Comparison of ENCODE assay signal across 14 mouse cellular contexts in genomic region chr2:57597694-57598358, GRCm38 (mm10).
DNase-seq lines count a peak whose midpoint lies in the region; ATAC-seq lines count a peak whose summit lies in the region.
"Had no signal": no experiment of that assay in that cellular context is flagged by ENCODE, and none has a peak within 500 bp of the region (broad histone marks: within the 10 kb centered on the region; RNA-seq: fewer than 3 reads in every experiment).

No protein-coding gene starts in this region.

- H3K27ac ChIP-seq in kidney, embryonic 15.5 days: no peak overlapping the region
- H3K27ac ChIP-seq in forebrain, embryonic 15.5 days (replicated peaks): peak overlapping the region; percentile 69
- no peak overlapping the region for H3K27ac ChIP-seq in limb, embryonic 10.5 days
- H3K27ac ChIP-seq in neural tube, embryonic 14.5 days (ENCODE audit: low read depth, low read length): no peak overlapping the region
- H3K27ac ChIP-seq in heart, embryonic 10.5 days: no peak overlapping the region
- H3K27ac ChIP-seq: embryonic facial prominence, embryonic 15.5 days; kidney, postnatal 0 days; lung, embryonic 15.5 days had no signal

- H3K36me3 ChIP-seq in kidney, embryonic 15.5 days: no peaks in the 10 kb centered on the region
- H3K36me3 ChIP-seq in forebrain, embryonic 15.5 days: no peaks in the 10 kb centered on the region
- H3K36me3 ChIP-seq in limb, embryonic 10.5 days: no peaks in the 10 kb centered on the region
- H3K36me3 ChIP-seq in neural tube, embryonic 14.5 days (ENCODE audit: control insufficient read depth, insufficient read depth, low read length): no peaks in the 10 kb centered on the region
- H3K36me3 ChIP-seq in heart, embryonic 10.5 days: no peaks in the 10 kb centered on the region
- H3K36me3 ChIP-seq: embryonic facial prominence, embryonic 15.5 days; lung, embryonic 15.5 days had no signal

- ATAC-seq in kidney, embryonic 15.5 days (replicated peaks; ENCODE audit: low FRiP score): 0 out of 2 replicates have a peak, but pooled peaks have one; percentile 9
- peak; percentile 96 for ATAC-seq in forebrain, embryonic 15.5 days (replicated peaks)
- ATAC-seq in neural tube, embryonic 14.5 days (ENCODE audit: low read depth): peak; percentile 94

- WGBS in kidney, embryonic 15.5 days: 13% methylated on average over 9 of the region's 9 CpGs
- WGBS in forebrain, embryonic 15.5 days: 10% methylated on average over 9 of the region's 9 CpGs
- 27% methylated on average over 9 of the region's 9 CpGs for WGBS in limb, embryonic 10.5 days
- 3% methylated on average over 9 of the region's 9 CpGs for WGBS in neural tube, embryonic 14.5 days
- 48% methylated on average over 9 of the region's 9 CpGs for WGBS in heart, embryonic 10.5 days

- no peak overlapping the region for H3K4me2 ChIP-seq in kidney, embryonic 15.5 days
- peak overlapping the region; percentile 31 for H3K4me2 ChIP-seq in forebrain, embryonic 15.5 days (replicated peaks)
- peak overlapping the region; percentile 9; the same call in 1 of the 2 replicates for H3K4me2 ChIP-seq in neural tube, embryonic 14.5 days (ENCODE audit: low read depth, low read length)
- H3K4me2 ChIP-seq: embryonic facial prominence, embryonic 15.5 days; heart, embryonic 11.5 days; lung, embryonic 15.5 days had no signal

- no peak overlapping the region for H3K4me3 ChIP-seq in kidney, embryonic 15.5 days (replicated peaks)
- 0 out of 2 replicates have a peak overlapping the region, but pooled peaks have one; percentile 6 for H3K4me3 ChIP-seq in forebrain, embryonic 15.5 days
- peak overlapping the region; percentile 12 for H3K4me3 ChIP-seq in limb, embryonic 10.5 days
- no peak overlapping the region for H3K4me3 ChIP-seq in neural tube, embryonic 14.5 days (ENCODE audit: low read depth, low read length)
- H3K4me3 ChIP-seq in heart, embryonic 10.5 days: no peak overlapping the region
- H3K4me3 ChIP-seq: embryonic facial prominence, embryonic 15.5 days; lung, embryonic 15.5 days had no signal

- DNase-seq in kidney, postnatal 14 days: no peak
- peak; percentile 33 for DNase-seq in limb, embryonic 10.5 days (ENCODE audit: low spot score)
- DNase-seq in heart, embryonic 10.5 days (ENCODE audit: low spot score): no peak
- no peak for DNase-seq in kidney, postnatal 36 days
- DNase-seq in gastrocnemius, postnatal 14 days: no peak
- DNase-seq: adrenal gland, postnatal 14 days; thymus, adult 2 months had no signal

- peaks cover 5% of the 10 kb centered on the region; the same call in 1 of the 2 replicates for H3K4me1 ChIP-seq in kidney, embryonic 15.5 days
- peaks cover 13% of the 10 kb centered on the region for H3K4me1 ChIP-seq in forebrain, embryonic 15.5 days
- peaks cover 14% of the 10 kb centered on the region for H3K4me1 ChIP-seq in limb, embryonic 10.5 days
- no peaks in the 10 kb centered on the region for H3K4me1 ChIP-seq in neural tube, embryonic 14.5 days (ENCODE audit: control insufficient read depth, insufficient read depth, low read length)
- 0 out of 2 replicates have a peak, but pooled peaks cover 3% of the 10 kb centered on the region for H3K4me1 ChIP-seq in heart, embryonic 10.5 days
- H3K4me1 ChIP-seq: embryonic facial prominence, embryonic 15.5 days; lung, embryonic 15.5 days had no signal

- H3K27me3 ChIP-seq in kidney, embryonic 15.5 days: no peaks in the 10 kb centered on the region
- no peaks in the 10 kb centered on the region for H3K27me3 ChIP-seq in forebrain, embryonic 15.5 days
- no peaks in the 10 kb centered on the region for H3K27me3 ChIP-seq in limb, embryonic 10.5 days (ENCODE audit: low read depth, poor library complexity, severe bottlenecking)
- no peaks in the 10 kb centered on the region for H3K27me3 ChIP-seq in neural tube, embryonic 14.5 days (ENCODE audit: control insufficient read depth, insufficient read depth, low read length)
- no peaks in the 10 kb centered on the region for H3K27me3 ChIP-seq in heart, embryonic 10.5 days (ENCODE audit: insufficient read depth, poor library complexity, severe bottlenecking)
- H3K27me3 ChIP-seq: embryonic facial prominence, embryonic 15.5 days; lung, embryonic 15.5 days had no signal

- intact Hi-C loops in gastrocnemius, postnatal 14 days (cut with DNase I; ENCODE audit: low total_unique reads): no loop called here

- no peaks in the 10 kb centered on the region for H3K9me3 ChIP-seq in kidney, embryonic 15.5 days (replicated peaks)
- H3K9me3 ChIP-seq in forebrain, embryonic 15.5 days: no peaks in the 10 kb centered on the region
- H3K9me3 ChIP-seq in limb, embryonic 10.5 days (replicated peaks): no peaks in the 10 kb centered on the region
- H3K9me3 ChIP-seq in neural tube, embryonic 14.5 days (ENCODE audit: control insufficient read depth, low read length): no peaks in the 10 kb centered on the region
- H3K9me3 ChIP-seq in heart, embryonic 10.5 days: no peaks in the 10 kb centered on the region
- H3K9me3 ChIP-seq: embryonic facial prominence, embryonic 15.5 days; lung, embryonic 15.5 days had no signal

- no peak overlapping the region for H3K9ac ChIP-seq in kidney, embryonic 15.5 days
- H3K9ac ChIP-seq in forebrain, embryonic 15.5 days (replicated peaks): peak overlapping the region; percentile 24; the same call in 1 of the 2 replicates
- no peak overlapping the region for H3K9ac ChIP-seq in neural tube, embryonic 14.5 days (replicated peaks; ENCODE audit: low read depth, low read length)
- H3K9ac ChIP-seq: embryonic facial prominence, embryonic 15.5 days; lung, embryonic 15.5 days had no signal

Comparison
In these comparisons a context has a peak if more than half of its experiments do, and no peak if none do; other contexts are left out.
1. ATAC-seq: peak in every context shown above with its lines; median percentile 96 in forebrain, embryonic 15.5 days; 94 in neural tube, embryonic 14.5 days; 9 in kidney, embryonic 15.5 days.
2. H3K4me3 ChIP-seq: peak in forebrain, embryonic 15.5 days (single experiment) and limb, embryonic 10.5 days (single experiment); none in kidney, embryonic 15.5 days (single experiment), neural tube, embryonic 14.5 days (single experiment) and heart, embryonic 10.5 days (single experiment).